Mouse (Mus musculus) lung, embryonic 15.5 days (tissue): ENCODE data around the gene Vezf1. TPM values are rescaled to one million over a fixed set of nuclear protein-coding genes. Genes with fewer than 3 reads are reported as not detected.

Source experiments
- ATAC-seq: fragments of 200-750 bp; cut with Nextera tagmentation; 2 replicates; pipeline ENCODE4 v1.8.0; 2017; ENCODE audit warnings: moderate number of reproducible peaks, borderline replicate concordance; ENCODE audit not compliant: low FRiP score, low TSS enrichment; ENCODE audit errors: extremely low read depth
- H3K27ac ChIP-seq: fragments of 300-500 bp; sonication (generic); 2 replicates; pipeline ENCODE4 v1.5.1; 2015; ENCODE audit warnings: moderate library complexity, mild to moderate bottlenecking, inconsistent platforms
- H3K27me3 ChIP-seq: fragments of 300-500 bp; sonication (generic); 2 replicates; pipeline ENCODE4 v1.6.1; 2015; ENCODE audit warnings: inconsistent platforms
- H3K36me3 ChIP-seq: fragments of 300-500 bp; sonication (generic); 2 replicates; pipeline ENCODE4 v1.6.1; 2015; ENCODE audit warnings: inconsistent platforms
- H3K4me1 ChIP-seq: fragments of 300-500 bp; sonication (generic); 2 replicates; pipeline ENCODE4 v1.6.1; 2015; ENCODE audit warnings: inconsistent platforms
- H3K4me2 ChIP-seq: fragments of 300-500 bp; sonication (generic); 2 replicates; pipeline ENCODE4 v1.6.1; 2015; ENCODE audit warnings: inconsistent platforms, mild to moderate bottlenecking, moderate library complexity
- H3K4me3 ChIP-seq: fragments of 300-500 bp; sonication (generic); 2 replicates; pipeline ENCODE4 v1.5.1; 2015; ENCODE audit warnings: mild to moderate bottlenecking, inconsistent platforms
- H3K9ac ChIP-seq: fragments of 300-500 bp; sonication (generic); 2 replicates; pipeline ENCODE4 v1.6.1; 2015; ENCODE audit warnings: inconsistent platforms
- H3K9me3 ChIP-seq: fragments of 300-500 bp; sonication (generic); 2 replicates; pipeline ENCODE4 v1.6.1; 2016; ENCODE audit warnings: inconsistent platforms
- WGBS: fragments of 180-500 bp; shearing (Covaris S2); methylation state at CpG from one replicate; pipeline ENCODE4 v1.1.7; 2015; 5-methylcytosine and 5-hydroxymethylcytosine counted together
- polyA plus RNA-seq: library from polyadenylated mRNA; unstranded; fragments of >200 nt; fragmentation: Nextera tagmentation; extraction: Ambion mirVana; gene quantifications from 2 replicates; pipeline ENCODE4 v1.2.1, GENCODE M21; 2015

Vezf1 gene
- polyA plus RNA-seq, 1 experiment from 2014 or later: 39.7 TPM

DNA sequence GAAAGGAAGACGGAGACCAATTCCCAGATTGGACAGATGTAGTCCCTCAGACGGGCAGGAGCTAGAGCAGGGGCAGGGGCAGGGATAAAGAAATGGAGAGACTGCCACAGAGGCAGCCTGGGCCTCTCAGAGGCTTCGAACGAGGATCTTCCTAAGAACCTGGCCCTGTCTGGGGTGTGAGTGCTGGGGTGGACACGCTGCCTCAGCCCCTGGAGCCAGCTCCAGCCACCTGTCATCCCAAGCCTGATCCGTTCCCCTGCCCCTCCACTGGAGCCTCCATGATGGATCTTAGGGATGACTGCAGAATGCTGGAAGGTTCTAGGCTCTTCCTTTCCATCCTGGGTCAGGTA, 50.0 kb downstream of the Vezf1 start:
- ATAC-seq: no peak

DNA sequence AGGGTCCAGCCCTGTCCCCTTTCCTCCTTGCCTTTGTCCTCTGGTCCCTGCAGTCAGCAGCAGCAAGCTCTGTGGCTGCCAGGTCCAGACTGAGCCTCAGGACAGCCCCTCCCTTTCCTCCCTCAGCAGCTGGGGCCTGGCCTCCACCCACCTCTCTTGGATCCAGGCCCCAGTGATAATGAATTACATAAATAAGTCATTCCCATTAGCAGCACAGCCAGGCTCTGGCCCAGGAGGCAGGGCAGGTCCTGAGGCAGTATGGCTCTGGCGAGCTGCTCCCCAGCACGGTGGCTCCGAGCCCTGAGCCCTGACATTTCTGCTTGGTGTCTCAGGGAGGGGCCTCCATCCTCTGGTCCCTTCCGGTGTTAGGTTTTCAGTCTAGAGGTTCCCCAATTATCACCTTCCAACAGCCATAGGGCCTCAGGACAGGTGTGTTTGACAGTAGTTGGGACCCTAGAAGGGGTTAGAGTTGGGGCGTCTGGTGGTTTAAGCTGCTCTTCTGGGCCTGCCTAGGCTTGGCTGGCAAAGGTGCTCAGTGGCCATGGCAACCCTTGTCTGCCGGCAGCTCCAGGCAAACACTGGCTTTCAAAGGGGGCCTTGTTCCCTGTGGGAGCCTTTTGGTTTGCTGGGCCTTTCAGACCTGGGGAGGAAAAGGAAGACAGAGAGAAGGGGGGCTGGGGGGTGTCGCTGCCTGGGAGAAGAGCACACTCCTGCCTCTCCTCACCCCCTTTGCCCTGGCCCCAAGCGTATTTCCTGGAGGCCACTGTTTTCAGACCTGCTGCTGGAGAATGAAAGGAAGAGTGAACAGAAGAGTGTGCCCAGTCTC, 51.0 kb downstream of the Vezf1 start:
- peak overlapping the region; percentile 92 for H3K27ac ChIP-seq
- peak; percentile 87 for ATAC-seq
- WGBS: 11% methylated on average over 8 of the region's 8 CpGs
- peaks cover 68% of the 10 kb centered on the region for H3K4me1 ChIP-seq
- H3K9ac ChIP-seq: peak overlapping the region; percentile 29; the same call in 1 of the 2 replicates
- H3K36me3 ChIP-seq: no peaks in the 10 kb centered on the region
- H3K4me2 ChIP-seq: peak overlapping the region; percentile 33
- no peak overlapping the region; the same call in 1 of the 2 replicates for H3K4me3 ChIP-seq
- H3K9me3 ChIP-seq: no peaks in the 10 kb centered on the region
- no peaks in the 10 kb centered on the region for H3K27me3 ChIP-seq

More for the DNA sequence above, 50.0 kb downstream of the Vezf1 start:
- 35% methylated on average over 6 of the region's 6 CpGs for WGBS
- peaks cover 71% of the 10 kb centered on the region for H3K4me1 ChIP-seq
- H3K36me3 ChIP-seq: no peaks in the 10 kb centered on the region
- peak overlapping the region; percentile 92 for H3K27ac ChIP-seq
- H3K27me3 ChIP-seq: no peaks in the 10 kb centered on the region
- no peak overlapping the region for H3K4me2 ChIP-seq
- no peaks in the 10 kb centered on the region for H3K9me3 ChIP-seq
- H3K9ac ChIP-seq: no peak overlapping the region
- no peak overlapping the region for H3K4me3 ChIP-seq

DNA sequence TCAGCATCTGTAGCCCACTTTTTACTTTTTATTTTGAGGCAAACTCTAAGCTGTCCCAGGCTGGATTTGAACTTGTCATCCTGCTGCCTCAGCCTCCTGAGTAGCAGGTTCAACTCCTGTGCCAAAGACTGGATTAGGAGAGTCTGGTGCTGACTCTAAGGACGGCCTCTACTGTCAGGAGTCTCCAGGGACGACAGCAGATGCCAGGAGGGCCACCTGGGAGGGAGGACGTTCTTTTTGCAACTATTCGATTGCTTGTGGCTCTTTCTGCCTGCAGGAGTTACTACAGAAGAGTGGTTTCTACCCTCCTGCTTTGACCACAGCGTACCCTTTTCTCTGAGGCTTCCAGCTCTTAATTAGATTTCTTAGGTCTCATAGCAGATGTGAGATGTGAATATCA, 54.5 kb downstream of the Vezf1 start:
- H3K9me3 ChIP-seq: no peaks in the 10 kb centered on the region
- no peak overlapping the region for H3K9ac ChIP-seq
- peaks cover 51% of the 10 kb centered on the region for H3K4me1 ChIP-seq
- 66% methylated on average over 5 of the region's 5 CpGs for WGBS
- no peaks in the 10 kb centered on the region for H3K36me3 ChIP-seq
- H3K4me3 ChIP-seq: no peak overlapping the region
- ATAC-seq: no peak
- no peak overlapping the region for H3K4me2 ChIP-seq
- H3K27me3 ChIP-seq: no peaks in the 10 kb centered on the region
- H3K27ac ChIP-seq: no peak overlapping the region

DNA sequence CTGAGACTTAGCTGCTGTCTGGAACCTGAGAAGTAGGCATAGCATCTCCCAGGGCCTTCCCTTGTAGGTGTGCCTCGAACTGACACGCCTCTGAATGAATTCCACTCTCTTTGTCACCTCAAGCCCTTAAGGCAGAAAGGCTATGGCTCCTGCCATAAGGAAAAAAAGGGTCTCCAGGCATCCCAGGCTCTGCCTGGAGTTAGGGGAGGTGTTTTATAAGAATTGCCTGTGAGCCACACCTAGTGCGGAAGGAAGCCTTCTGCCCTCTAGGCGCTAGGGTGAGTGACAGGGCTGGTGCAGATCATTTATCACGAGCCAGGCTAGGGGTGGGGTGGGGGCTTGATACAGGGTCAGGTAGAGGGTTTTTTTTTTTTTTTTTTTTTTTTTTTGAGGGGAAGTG, 54.9 kb downstream of the Vezf1 start:
- H3K36me3 ChIP-seq: no peaks in the 10 kb centered on the region
- no peaks in the 10 kb centered on the region for H3K9me3 ChIP-seq
- no peaks in the 10 kb centered on the region for H3K27me3 ChIP-seq
- 61% methylated on average over 5 of the region's 5 CpGs for WGBS
- H3K9ac ChIP-seq: no peak overlapping the region
- no peak for ATAC-seq
- no peak overlapping the region for H3K4me3 ChIP-seq
- peaks cover 47% of the 10 kb centered on the region for H3K4me1 ChIP-seq
- no peak overlapping the region for H3K4me2 ChIP-seq
- no peak overlapping the region for H3K27ac ChIP-seq

DNA sequence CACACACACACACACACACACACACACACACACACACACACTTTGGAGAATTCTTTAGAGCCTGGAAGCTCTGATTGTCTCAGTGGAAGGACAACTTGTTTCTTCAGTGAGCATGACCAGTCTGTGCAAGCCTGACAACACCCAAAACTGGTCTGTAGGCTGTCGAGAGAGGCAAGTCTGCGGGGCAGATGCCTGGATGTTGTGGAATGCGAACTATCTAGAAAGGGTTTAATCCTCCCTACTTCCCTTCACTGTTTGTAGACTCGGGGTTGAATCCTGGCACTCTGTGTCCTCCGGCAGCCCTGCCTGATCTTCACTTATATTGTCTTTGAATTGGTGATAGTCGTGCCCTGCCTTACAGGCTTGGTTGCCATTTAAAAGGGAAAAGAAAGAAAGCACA, 55.7 kb downstream of the Vezf1 start:
- Histone ChIP-seq H3K4me3 (no peak overlapping the region), H3K36me3 (no peaks in the 10 kb centered on the region), H3K4me2 (no peak overlapping the region), H3K9ac (no peak overlapping the region), H3K27me3 (no peaks in the 10 kb centered on the region), H3K27ac (no peak overlapping the region), H3K4me1 (peaks cover 40% of the 10 kb centered on the region), H3K9me3 (no peaks in the 10 kb centered on the region)
- 26% methylated on average over 6 of the region's 6 CpGs for WGBS
- no peak for ATAC-seq

DNA sequence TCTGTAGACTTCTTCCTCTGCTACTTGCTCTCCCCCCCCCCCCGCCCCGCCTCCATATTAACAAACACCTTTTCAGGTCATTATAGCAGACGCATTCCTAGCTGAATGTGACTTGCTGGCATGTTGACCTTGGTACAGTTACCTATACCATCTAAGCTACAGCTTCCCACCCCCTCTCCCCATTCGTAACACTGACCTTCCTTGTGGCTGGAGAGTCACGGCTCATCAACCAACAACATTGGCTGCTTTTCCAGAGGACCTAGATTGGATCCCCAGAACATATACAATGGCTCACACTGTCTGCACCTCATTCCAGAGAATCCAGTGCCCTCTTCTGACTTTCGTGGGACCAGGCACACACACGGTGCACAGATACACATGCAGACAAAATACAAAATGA, 57.4 kb downstream of the Vezf1 start:
- Histone ChIP-seq H3K27ac (0 out of 2 replicates have a peak overlapping the region, but pooled peaks have one; percentile 17), H3K4me1 (peaks cover 22% of the 10 kb centered on the region), H3K4me2 (no peak overlapping the region), H3K4me3 (no peak overlapping the region), H3K27me3 (no peaks in the 10 kb centered on the region), H3K9ac (no peak overlapping the region), H3K36me3 (no peaks in the 10 kb centered on the region), H3K9me3 (no peaks in the 10 kb centered on the region)
- WGBS: 55% methylated on average over 7 of the region's 7 CpGs
- ATAC-seq: no peak

DNA sequence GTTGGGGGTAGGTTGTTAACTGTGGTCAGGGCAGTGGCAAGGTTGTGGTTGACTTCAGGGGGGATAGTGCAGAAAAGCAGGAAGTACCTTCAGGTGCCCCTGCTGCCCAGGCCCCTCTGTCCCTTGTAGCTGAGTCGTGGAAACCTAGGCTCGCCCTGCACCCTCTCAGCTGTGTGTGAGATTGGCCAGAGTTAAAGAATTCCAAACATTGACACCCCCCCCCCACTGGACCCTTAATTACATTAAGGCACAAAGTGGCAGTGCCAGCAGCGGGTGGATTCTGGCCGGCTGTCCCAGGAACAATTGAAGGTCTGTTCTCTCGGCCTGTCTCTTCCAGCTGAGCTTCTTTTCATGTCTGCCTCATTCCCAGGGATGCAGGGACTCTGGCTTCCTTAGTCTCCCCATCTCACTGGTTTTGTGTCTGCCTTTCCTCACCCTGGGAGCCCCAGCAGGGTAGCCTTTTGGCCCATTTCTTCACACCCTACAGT, 58.3 kb downstream of the Vezf1 start:
- Histone ChIP-seq H3K4me3 (no peak overlapping the region), H3K27me3 (no peaks in the 10 kb centered on the region), H3K4me1 (peaks cover 20% of the 10 kb centered on the region), H3K36me3 (no peaks in the 10 kb centered on the region), H3K9me3 (no peaks in the 10 kb centered on the region), H3K27ac (peak overlapping the region; percentile 41; the same call in 1 of the 2 replicates), H3K4me2 (no peak overlapping the region), H3K9ac (no peak overlapping the region)
- WGBS: 43% methylated on average over 5 of the region's 5 CpGs
- ATAC-seq: no peak

DNA sequence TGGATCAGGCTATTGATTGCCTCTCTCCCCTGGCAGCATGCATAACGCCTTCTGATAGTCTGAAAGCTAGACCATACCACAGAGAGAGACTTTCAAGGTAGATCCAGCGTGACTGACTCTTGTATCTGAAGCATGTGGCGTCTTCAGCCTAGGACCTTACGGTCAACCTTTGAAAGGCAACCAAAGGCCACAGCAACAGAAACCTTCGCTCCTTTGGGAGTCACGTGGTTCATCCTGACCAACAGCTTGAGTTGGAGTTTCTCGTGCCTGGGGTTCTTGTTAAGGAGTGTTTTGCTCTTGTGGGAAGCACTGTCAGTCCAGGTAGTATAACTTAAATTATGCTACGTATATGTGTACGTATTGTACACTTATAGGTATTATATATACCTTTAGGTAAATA, 60.4 kb downstream of the Vezf1 start:
- H3K27me3 ChIP-seq: no peaks in the 10 kb centered on the region
- WGBS: 92% methylated on average over 9 of the region's 9 CpGs
- no peak for ATAC-seq
- no peak overlapping the region for H3K9ac ChIP-seq
- peaks cover 32% of the 10 kb centered on the region for H3K4me1 ChIP-seq
- no peak overlapping the region for H3K4me2 ChIP-seq
- no peak overlapping the region for H3K4me3 ChIP-seq
- H3K9me3 ChIP-seq: no peaks in the 10 kb centered on the region
- H3K27ac ChIP-seq: no peak overlapping the region
- H3K36me3 ChIP-seq: no peaks in the 10 kb centered on the region

DNA sequence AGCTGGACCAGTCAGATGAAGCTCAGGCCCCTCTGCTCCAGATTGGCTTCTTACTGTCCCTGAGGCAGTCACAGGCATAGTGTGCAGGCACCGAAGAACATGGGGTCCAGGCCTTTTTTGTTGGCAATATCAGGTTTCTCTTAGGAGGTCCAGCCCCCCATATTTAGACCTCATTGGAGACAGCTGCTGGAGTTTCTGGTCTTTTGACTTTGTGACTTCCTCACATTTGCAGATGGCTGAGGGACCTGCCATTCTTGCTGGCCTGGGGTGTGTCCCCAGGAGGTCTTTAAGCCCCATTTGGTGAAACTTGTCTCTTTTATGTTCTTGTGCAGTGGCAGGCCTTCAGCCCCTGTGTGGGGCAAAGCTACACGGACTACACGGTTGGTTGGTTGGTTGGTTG, 61.2 kb downstream of the Vezf1 start:
- no peak overlapping the region for H3K4me2 ChIP-seq
- no peak overlapping the region for H3K4me3 ChIP-seq
- peaks cover 25% of the 10 kb centered on the region for H3K4me1 ChIP-seq
- no peaks in the 10 kb centered on the region for H3K9me3 ChIP-seq
- H3K27ac ChIP-seq: no peak overlapping the region
- 77% methylated on average over 3 of the region's 3 CpGs for WGBS
- no peaks in the 10 kb centered on the region for H3K27me3 ChIP-seq
- ATAC-seq: no peak
- H3K36me3 ChIP-seq: no peaks in the 10 kb centered on the region
- no peak overlapping the region for H3K9ac ChIP-seq

DNA sequence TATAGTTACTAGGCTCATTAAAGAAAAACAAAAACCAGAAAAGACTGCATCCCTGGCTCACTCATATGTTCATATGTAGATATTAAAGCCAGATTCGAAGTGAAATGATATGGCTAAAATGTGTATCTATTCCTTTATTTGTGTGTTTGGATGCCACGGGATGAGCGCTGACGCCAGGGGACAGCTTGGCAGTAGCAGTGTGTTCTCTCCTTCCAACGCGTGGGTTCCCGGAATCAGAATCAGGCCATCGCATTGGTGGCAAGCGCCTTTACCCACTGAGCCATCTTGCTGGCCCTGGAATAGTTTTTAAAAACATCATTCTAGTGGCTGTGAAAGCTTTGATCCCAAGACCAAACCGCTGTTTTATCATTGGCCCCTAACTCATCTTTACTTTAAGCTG, 61.9 kb downstream of the Vezf1 start:
- Histone ChIP-seq H3K4me2 (no peak overlapping the region), H3K36me3 (no peaks in the 10 kb centered on the region), H3K9me3 (no peaks in the 10 kb centered on the region), H3K27ac (no peak overlapping the region), H3K4me3 (no peak overlapping the region), H3K9ac (no peak overlapping the region), H3K4me1 (peaks cover 28% of the 10 kb centered on the region), H3K27me3 (no peaks in the 10 kb centered on the region)
- 97% methylated on average over 10 of the region's 10 CpGs for WGBS
- no peak for ATAC-seq

DNA sequence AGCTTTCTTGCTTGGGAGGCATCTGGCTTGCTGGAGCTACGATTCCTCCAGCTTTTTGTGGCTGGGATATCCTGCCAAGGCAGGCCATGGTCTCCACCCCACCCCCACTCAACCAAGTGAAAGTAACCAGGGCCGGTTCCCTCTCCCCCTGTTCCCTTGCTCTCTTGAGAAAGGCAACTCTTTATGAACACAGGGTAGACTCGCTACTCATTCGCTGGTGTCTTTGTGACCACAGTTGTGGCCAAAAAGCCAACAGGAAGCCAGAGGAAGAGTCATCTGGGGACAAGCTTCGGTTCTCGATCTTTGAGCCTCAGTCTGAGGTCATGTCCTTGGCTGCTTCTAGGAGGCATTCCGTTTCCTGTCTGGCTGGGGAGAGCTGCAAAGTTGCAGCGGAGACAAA, 63.8 kb downstream of the Vezf1 start:
- 16% methylated on average over 8 of the region's 8 CpGs for WGBS
- Histone ChIP-seq H3K4me1 (peaks cover 24% of the 10 kb centered on the region), H3K36me3 (no peaks in the 10 kb centered on the region), H3K9me3 (no peaks in the 10 kb centered on the region), H3K4me3 (no peak overlapping the region), H3K4me2 (peak overlapping the region; percentile 26), H3K27ac (peak overlapping the region; percentile 35), H3K27me3 (no peaks in the 10 kb centered on the region), H3K9ac (no peak overlapping the region)
- ATAC-seq: 0 out of 2 replicates have a peak, but pooled peaks have one; percentile 27
